Mouse (Mus musculus) adrenal gland, postnatal 4 days (tissue): Measurements from ENCODE around the gene Gm14409. TPM values are rescaled to one million over a fixed set of nuclear protein-coding genes. Genes with fewer than 3 reads are reported as not detected.
"Not testable (repeated sequence)": the region's sequence is repeated elsewhere in the genome, so short reads cannot be mapped to it uniquely, and the experiment has no call there.

ENCODE experiments used
- DNase-seq, 2 experiments: peaks; one replicate each; pipeline ENCODE4 v3.0.0; 2021 to 2022; ENCODE audit warnings: low spot score in 2 of 2, mixed read lengths in 2 of 2
- long read RNA-seq, 2 experiments: library from polyadenylated mRNA; stranded (forward); transcript quantifications; one replicate each; pipeline ENCODE4 v2.0.0; 2021
- total RNA-seq, 2 experiments: library from RNA; stranded (reverse); gene quantifications; 2 replicates each; pipeline ENCODE4 v1.2.3; 2021

The Gm14409 gene
- total RNA-seq: 1 to 10 TPM; 1.4 to 1.5 TPM
- long read RNA-seq, experiment 1: 0 reads
- long read RNA-seq, experiment 2: 0 reads

DNA sequence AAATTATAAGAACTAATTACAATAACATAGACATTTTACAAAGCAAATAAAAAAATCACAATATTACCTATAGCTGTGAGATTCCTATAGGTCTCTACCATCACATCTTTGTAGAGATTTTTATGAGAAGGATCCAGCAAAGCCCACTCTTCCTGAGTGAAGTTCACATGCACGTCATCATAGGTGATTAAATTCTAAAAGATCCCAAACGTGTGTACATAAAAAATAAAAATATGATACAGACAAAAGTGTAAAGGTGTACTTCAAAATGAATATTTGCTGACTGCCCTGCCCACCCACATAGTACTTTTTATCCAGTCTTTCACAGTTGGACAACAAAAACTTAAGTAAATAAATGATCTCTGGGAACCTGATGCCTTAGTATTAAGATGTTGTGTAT is at the start of gene Gm14409:
Gene Gm14409 (minus strand): TSS at position 101 of the 400 bp plus-strand sequence.
- not testable (repeated sequence) for DNase-seq

DNA sequence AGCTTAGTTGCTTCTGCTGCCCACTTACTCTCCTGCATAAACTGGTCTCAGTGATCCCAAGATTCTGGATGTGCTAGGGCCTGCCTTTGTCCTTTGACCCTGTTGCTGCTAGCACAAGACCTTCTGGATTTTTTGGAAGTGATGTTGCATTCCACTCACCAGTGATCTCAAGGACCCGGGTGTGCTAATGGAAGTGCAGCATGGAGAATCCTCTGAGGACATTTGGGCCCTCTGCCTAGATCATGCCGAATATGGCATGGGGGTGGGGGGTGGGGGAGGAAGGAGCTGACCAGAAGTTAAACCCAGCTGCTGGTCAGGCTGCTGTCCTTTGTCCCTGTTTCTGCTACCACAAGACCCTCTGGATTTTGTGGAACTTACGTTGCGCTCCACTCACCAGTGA is 42.8 kb upstream of the Gm14409 start:
- not testable (repeated sequence) for DNase-seq

DNA sequence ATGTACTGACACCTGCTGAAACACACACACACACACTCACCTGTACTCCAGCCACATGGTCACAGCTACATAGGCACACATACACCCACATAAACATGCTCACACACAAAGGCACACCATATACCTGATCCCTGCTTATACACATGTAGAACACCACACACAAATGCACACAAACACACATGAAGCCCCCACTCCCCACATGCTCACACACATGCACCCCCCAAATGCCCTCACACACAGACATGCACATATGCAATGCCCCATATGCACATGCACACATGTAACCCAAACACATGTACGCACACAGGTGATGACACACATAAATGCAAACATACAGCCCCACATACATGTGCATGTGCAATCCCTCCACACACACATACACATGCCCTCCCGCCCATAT is 38.1 kb upstream of the Gm14409 start:
- DNase-seq: not testable (repeated sequence)

DNA sequence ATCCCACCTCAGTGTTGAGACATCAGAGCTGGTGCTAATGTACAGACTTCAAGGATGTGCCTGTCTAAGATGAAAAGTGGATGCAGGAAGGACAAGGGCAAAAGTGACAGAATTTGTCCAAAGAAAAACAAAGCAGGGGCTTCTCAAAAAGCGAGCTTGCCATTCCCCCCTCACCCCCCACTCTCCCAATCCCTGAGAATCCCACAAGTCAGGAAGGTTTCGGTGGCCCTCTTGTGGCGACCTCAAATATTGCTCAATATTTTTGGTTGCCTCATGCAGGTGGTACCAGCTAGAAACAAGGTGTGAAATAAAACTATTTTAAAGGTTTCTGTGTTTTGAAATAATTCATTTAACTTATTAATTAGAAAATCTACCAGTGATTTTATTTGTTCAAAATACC is 16.9 kb upstream of the Gm14409 start:
- DNase-seq: not testable (repeated sequence)

DNA sequence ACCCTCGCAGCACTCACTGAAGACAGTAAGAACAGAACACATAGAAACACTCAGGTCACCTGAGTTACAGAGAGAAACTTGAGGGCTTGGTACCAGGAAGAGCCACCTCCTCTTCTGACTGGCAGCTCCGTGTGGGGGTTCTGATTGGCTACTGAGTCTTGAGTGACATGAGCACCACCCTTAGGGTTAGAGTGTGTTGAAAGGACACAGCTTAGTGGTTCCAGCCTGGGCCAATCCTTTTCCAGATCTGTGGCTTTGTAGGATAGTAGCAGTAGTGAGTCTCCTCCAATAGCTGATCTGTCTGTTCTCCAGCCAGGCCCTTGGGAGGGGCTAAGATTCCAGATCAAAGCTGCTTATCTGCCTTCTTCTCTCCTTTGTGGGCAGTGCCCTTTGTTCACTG is 10.9 kb upstream of the Gm14409 start:
- not testable (repeated sequence) for DNase-seq

DNA sequence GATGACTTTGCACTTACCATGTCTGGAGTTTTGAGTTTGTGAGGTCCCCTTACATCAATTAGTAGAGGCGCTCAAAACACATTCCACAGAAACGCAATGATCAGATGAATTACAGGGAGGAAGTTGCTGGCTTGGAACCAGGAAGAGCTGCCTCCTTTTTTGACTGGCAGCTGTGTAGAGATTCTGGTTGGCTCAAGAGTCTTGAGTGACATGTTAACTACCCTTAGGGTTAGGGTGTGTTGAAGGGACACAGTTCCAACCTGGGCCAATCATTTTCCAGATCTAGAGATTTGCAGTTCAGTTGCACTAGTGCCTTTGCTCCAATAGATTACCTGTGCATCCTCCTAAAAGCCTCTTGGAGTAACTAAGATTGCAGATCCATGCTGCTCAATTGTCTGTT is 5.4 kb upstream of the Gm14409 start:
- not testable (repeated sequence) for DNase-seq

DNA sequence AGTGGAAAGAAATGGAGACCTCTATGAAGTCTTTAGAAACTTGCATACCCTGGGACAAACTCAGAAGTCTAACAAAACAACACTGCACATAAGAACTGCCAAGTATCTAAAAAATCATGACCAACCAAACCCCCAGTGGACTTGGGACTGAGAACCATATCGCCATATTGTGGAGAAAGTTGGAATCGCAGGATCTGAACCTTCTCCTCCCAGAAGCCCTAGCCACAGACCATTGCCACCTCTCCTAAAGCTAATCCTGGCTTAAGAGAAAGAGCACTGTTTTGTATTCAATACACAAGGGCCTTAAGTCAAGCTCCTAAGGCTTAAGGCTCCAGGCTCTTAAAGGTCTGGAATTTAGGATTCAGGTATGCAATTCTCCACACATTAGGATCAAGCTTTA is 19.4 kb downstream of the Gm14409 start:
- DNase-seq: not testable (repeated sequence)

DNA sequence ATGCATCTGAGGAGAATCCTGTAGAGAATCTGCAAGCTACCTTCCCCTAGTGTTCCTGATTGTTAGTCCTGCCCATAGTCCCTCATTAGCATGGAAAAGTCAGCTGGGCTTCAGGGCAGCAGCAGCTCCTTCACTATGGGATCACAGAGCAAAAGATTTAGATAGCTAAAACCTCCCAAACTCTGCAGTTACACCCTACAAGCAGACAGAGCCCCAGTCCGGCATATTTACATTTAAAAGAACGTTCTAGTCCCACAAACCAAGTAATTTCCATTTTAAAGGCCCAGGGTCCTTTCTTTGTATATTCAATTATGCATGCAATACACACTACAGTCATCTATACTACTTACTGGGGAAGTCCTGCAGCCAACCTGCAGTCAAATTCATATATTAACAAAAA is 36.4 kb downstream of the Gm14409 start:
- not testable (repeated sequence) for DNase-seq

Other genes with a start within 250 kb of the Gm14409 start
- 1 to 10 TPM in 1 of 2 experiments, under 1 TPM in 1; 0.79 to 1.4 TPM for gene Gm14401, start 192.7 kb downstream of the Gm14409 start, total RNA-seq
- gene Gm14410, start 60.6 kb downstream of the Gm14409 start, total RNA-seq: 10 to 100 TPM; 48.8 to 49.9 TPM
- 1 to 10 TPM; 2.1 to 2.7 TPM for gene Gm14412, start 57.3 kb upstream of the Gm14409 start, total RNA-seq
- gene Gm14418, start 131.3 kb upstream of the Gm14409 start, total RNA-seq: 10 to 100 TPM; 21.3 to 22.5 TPM
- 10 to 100 TPM; 44.8 to 48.2 TPM for gene Zfp970, start 197.7 kb upstream of the Gm14409 start, total RNA-seq
- gene Gm14403, start 231.2 kb upstream of the Gm14409 start, total RNA-seq: 10 to 100 TPM; 35.3 to 37.2 TPM